Mouse (Mus musculus) neural tube, embryonic 15.5 days (tissue): ENCODE measurements at regions not wholly inside any gene's neighbourhood (a gene's known extent, or its start where the extent isn't known, plus 50 kb on each side); places are given as distances from the start of the nearest gene placed in this dataset.

Experiments used
- ATAC-seq: fragments of 200-750 bp; cut with Nextera tagmentation; 2 replicates; pipeline ENCODE4 v1.8.0; 2017; ENCODE audit warnings: mild to moderate bottlenecking, moderate TSS enrichment, moderate library complexity; ENCODE audit not compliant: low FRiP score
- H3K27ac ChIP-seq: fragments of 300-500 bp; sonication (generic); replicated peaks from 2 replicates; pipeline ENCODE4 v1.5.1; 2015; ENCODE audit warnings: mild to moderate bottlenecking, inconsistent platforms
- H3K27me3 ChIP-seq: fragments of 300-500 bp; sonication (generic); replicated peaks from 2 replicates; pipeline ENCODE4 v1.6.1; 2015; ENCODE audit warnings: inconsistent platforms
- H3K36me3 ChIP-seq: fragments of 300-500 bp; sonication (generic); 2 replicates; pipeline ENCODE4 v1.6.1; 2015; ENCODE audit warnings: inconsistent platforms
- H3K4me1 ChIP-seq: fragments of 300-500 bp; sonication (generic); 2 replicates; pipeline ENCODE4 v1.6.1; 2015; ENCODE audit warnings: inconsistent platforms
- H3K4me2 ChIP-seq: fragments of 300-500 bp; sonication (generic); 2 replicates; pipeline ENCODE4 v1.6.1; 2015; ENCODE audit warnings: inconsistent platforms, mild to moderate bottlenecking, moderate library complexity
- H3K4me3 ChIP-seq: fragments of 300-500 bp; sonication (generic); replicated peaks from 2 replicates; pipeline ENCODE4 v1.5.1; 2015; ENCODE audit warnings: mild to moderate bottlenecking, inconsistent platforms
- H3K9ac ChIP-seq: fragments of 300-500 bp; sonication (generic); replicated peaks from 2 replicates; pipeline ENCODE4 v1.6.1; 2015; ENCODE audit warnings: mild to moderate bottlenecking, inconsistent platforms
- H3K9me3 ChIP-seq: fragments of 300-500 bp; sonication (generic); replicated peaks from 2 replicates; pipeline ENCODE4 v1.6.1; 2016; ENCODE audit warnings: inconsistent platforms
- WGBS: fragments of 180-500 bp; shearing (Covaris S2); methylation state at CpG from one replicate; pipeline ENCODE4 v1.1.7; 2015; ENCODE audit warnings: mixed read lengths; 5-methylcytosine and 5-hydroxymethylcytosine counted together

- Histone ChIP-seq H3K9ac (no peak overlapping the region), H3K4me2 (no peak overlapping the region), H3K36me3 (no peaks in the 10 kb centered on the region), H3K27me3 (no peaks in the 10 kb centered on the region), H3K4me1 (no peaks in the 10 kb centered on the region), H3K4me3 (no peak overlapping the region), H3K9me3 (no peaks in the 10 kb centered on the region), H3K27ac (no peak overlapping the region)
- 90% methylated on average over 2 of the region's 2 CpGs for WGBS
- ATAC-seq = no peak
Measured at GRCm38 (mm10) chr15:61753802-61754201, 831.0 kb upstream of the A1bg start.

DNA sequence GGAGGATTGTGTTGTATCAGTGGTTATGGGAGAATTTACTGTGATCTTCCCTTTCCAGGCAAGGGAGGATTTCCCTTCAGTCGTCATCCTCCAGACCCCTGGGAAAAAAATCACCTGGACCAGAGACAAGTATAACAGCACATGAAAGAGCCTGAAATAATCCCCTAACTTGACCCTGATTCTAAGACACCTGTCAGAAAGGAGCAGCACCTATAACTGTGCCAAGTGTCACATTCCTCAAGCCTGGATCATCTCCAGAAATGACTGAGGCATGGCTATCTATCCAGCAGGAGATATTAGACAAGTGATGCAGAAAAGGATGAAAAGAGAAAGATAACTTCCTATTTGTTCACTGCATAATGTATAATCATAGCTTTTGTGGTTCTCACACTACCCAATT, 800.9 kb upstream of the A1bg start:
- Histone ChIP-seq H3K27ac (no peak overlapping the region), H3K36me3 (no peaks in the 10 kb centered on the region), H3K9ac (no peak overlapping the region), H3K4me3 (no peak overlapping the region), H3K4me1 (no peaks in the 10 kb centered on the region), H3K4me2 (no peak overlapping the region), H3K27me3 (no peaks in the 10 kb centered on the region), H3K9me3 (no peaks in the 10 kb centered on the region)
- 65% methylated on average over 1 of the region's 1 CpGs for WGBS
- ATAC-seq = no peak

DNA sequence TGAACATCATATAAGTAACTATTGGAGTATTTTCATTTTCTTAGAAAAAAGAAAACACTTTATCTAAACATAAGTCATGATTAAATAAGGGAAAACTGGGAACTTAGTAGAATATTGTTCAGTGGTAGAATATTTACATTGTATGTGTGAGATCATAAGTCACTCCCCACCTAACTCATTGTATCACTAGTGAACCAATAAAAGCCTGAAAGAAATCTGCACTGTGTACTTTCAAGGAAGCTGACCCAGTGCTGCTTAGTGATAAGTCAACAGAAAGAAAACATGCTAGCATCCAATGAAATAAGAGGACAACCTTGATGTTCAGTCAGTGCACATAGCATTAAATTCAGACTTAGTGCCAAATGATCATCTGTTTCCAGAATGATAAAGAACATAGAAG, 795.7 kb upstream of the A1bg start:
- H3K4me3 ChIP-seq = no peak overlapping the region
- no peaks in the 10 kb centered on the region for H3K9me3 ChIP-seq
- ATAC-seq = no peak
- H3K4me2 ChIP-seq = no peak overlapping the region
- H3K36me3 ChIP-seq = no peaks in the 10 kb centered on the region
- no peaks in the 10 kb centered on the region for H3K27me3 ChIP-seq
- no peak overlapping the region for H3K27ac ChIP-seq
- H3K9ac ChIP-seq = no peak overlapping the region
- no peaks in the 10 kb centered on the region for H3K4me1 ChIP-seq

GRCm38 (mm10) chr15:61717216-61717615, 794.4 kb upstream of the A1bg start:
- no peaks in the 10 kb centered on the region for H3K9me3 ChIP-seq
- no peak overlapping the region for H3K4me2 ChIP-seq
- 93% methylated on average over 1 of the region's 1 CpGs for WGBS
- H3K4me1 ChIP-seq = no peaks in the 10 kb centered on the region
- ATAC-seq = no peak
- no peaks in the 10 kb centered on the region for H3K27me3 ChIP-seq
- no peaks in the 10 kb centered on the region for H3K36me3 ChIP-seq
- no peak overlapping the region for H3K4me3 ChIP-seq
- no peak overlapping the region for H3K9ac ChIP-seq
- no peak overlapping the region for H3K27ac ChIP-seq

DNA sequence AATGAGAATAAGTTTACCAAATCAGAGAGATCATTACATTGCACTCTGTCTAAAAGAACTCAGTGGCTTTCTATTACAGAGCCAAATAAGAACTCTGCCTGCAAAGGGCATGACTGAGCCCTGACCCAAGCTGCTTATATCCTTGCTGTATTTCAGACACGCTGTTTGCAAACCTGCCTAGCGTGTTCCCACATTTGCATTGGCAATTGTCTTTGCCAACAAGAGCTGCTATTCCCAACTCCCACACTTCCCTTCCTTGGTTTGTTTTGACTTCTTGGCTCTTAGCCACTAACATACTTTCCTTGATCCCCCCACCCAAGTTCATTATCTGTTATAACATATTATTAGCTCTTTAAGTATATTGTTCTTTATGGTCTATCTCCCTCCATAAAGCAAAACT, 791.1 kb upstream of the A1bg start:
- ATAC-seq = no peak
- 66% methylated on average over 2 of the region's 2 CpGs for WGBS
- no peaks in the 10 kb centered on the region for H3K27me3 ChIP-seq

GRCm38 (mm10) chr15:61708928-61709327, 786.1 kb upstream of the A1bg start:
- Histone ChIP-seq H3K36me3 (no peaks in the 10 kb centered on the region), H3K4me3 (no peak overlapping the region), H3K9ac (no peak overlapping the region), H3K27ac (no peak overlapping the region), H3K4me1 (no peaks in the 10 kb centered on the region), H3K9me3 (no peaks in the 10 kb centered on the region), H3K4me2 (no peak overlapping the region), H3K27me3 (no peaks in the 10 kb centered on the region)
- ATAC-seq = no peak
- 70% methylated on average over 4 of the region's 4 CpGs for WGBS

More for the DNA sequence above, 791.1 kb upstream of the A1bg start:
- no peak overlapping the region for H3K4me3 ChIP-seq
- H3K27ac ChIP-seq = no peak overlapping the region
- H3K4me2 ChIP-seq = no peak overlapping the region
- H3K36me3 ChIP-seq = no peaks in the 10 kb centered on the region
- no peak overlapping the region for H3K9ac ChIP-seq
- no peaks in the 10 kb centered on the region for H3K4me1 ChIP-seq
- H3K9me3 ChIP-seq = no peaks in the 10 kb centered on the region

DNA sequence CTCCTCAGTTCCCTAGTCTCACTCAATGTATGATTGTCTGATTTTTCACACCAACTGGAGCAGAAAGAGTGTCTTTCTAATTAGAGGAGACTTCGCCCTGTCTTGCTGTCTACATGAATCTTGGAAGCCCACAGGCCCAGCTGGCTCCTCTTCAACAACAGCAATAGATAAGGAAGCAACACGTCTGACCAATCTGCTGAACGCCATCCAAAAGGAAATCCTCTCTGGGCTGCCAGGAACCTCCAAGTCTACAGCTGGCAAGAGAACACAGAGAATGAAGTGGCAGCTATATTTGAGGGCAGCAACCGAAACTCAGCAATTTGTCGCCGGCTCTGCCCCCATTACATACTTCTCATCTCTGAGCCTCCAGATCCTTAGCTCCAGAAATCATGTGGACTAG, 785.1 kb upstream of the A1bg start:
- ATAC-seq = no peak
- H3K4me3 ChIP-seq = no peak overlapping the region
- no peaks in the 10 kb centered on the region for H3K27me3 ChIP-seq
- H3K9me3 ChIP-seq = no peaks in the 10 kb centered on the region
- no peak overlapping the region for H3K9ac ChIP-seq
- H3K4me2 ChIP-seq = no peak overlapping the region
- no peak overlapping the region for H3K27ac ChIP-seq
- 80% methylated on average over 6 of the region's 6 CpGs for WGBS
- H3K4me1 ChIP-seq = no peaks in the 10 kb centered on the region
- no peaks in the 10 kb centered on the region for H3K36me3 ChIP-seq

DNA sequence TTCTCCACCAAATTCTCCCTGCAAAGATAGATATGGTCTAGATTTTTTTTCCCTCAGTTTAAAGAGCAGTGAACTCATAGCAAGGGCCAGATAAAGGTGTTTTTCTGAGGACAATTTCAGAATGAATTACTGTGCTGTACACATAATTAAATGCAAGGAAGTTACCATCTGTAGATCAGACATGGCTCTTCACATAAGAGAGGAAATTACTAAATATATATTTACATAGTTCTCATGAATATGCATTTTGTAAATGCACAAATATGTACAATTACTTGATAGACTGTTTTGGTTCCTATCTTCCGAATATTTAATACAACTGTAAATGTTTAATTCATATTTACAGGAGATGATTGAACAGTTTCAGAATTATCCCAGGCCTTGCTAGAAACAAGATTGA, 769.9 kb upstream of the A1bg start:
- Histone ChIP-seq H3K4me1 (peaks cover 16% of the 10 kb centered on the region), H3K36me3 (no peaks in the 10 kb centered on the region), H3K27ac (no peak overlapping the region), H3K27me3 (no peaks in the 10 kb centered on the region), H3K9me3 (no peaks in the 10 kb centered on the region), H3K4me2 (no peak overlapping the region), H3K9ac (no peak overlapping the region), H3K4me3 (no peak overlapping the region)
- 91% methylated on average over 1 of the region's 1 CpGs for WGBS
- ATAC-seq = no peak

DNA sequence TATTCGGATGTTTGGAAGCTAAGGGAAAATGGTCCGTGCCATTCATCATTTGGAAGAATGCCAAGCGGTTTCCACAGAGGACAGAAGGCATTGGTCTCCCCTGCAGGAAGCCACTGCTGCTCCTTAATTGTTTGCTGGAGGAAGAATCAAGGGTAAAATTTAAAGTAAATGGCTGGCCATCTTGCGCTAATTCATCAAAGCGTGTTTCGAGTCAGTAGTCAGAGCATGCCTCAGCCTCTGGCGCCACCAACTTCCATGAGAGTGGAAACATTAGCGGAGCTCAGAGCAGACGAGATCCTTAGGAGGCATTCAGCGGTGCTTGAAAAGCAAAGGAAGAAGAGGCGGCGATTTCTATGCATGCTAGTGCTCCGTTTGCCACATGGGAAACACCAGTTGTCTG, 767.6 kb upstream of the A1bg start:
- H3K4me2 ChIP-seq = peak overlapping the region; percentile 44

GRCm38 (mm10) chr15:61689776-61690397, 767.1 kb upstream of the A1bg start:
- H3K36me3 ChIP-seq = no peaks in the 10 kb centered on the region
- peak overlapping the region; percentile 54 for H3K27ac ChIP-seq
- ATAC-seq = peak; percentile 75
- H3K9me3 ChIP-seq = no peaks in the 10 kb centered on the region
- WGBS = 34% methylated on average over 12 of the region's 12 CpGs
- H3K4me2 ChIP-seq = peak overlapping the region; percentile 44
- H3K9ac ChIP-seq = no peak overlapping the region
- peaks cover 16% of the 10 kb centered on the region for H3K4me1 ChIP-seq
- H3K4me3 ChIP-seq = peak overlapping the region; percentile 15; the same call in 1 of the 2 replicates
- H3K27me3 ChIP-seq = no peaks in the 10 kb centered on the region

More for the DNA sequence above, 767.6 kb upstream of the A1bg start:
- Histone ChIP-seq H3K4me1 (peaks cover 16% of the 10 kb centered on the region), H3K9me3 (no peaks in the 10 kb centered on the region), H3K27ac (peak overlapping the region; percentile 54), H3K27me3 (no peaks in the 10 kb centered on the region), H3K4me3 (peak overlapping the region; percentile 15), H3K36me3 (no peaks in the 10 kb centered on the region), H3K9ac (no peak overlapping the region)
- 37% methylated on average over 13 of the region's 13 CpGs for WGBS
- ATAC-seq = peak; percentile 88

DNA sequence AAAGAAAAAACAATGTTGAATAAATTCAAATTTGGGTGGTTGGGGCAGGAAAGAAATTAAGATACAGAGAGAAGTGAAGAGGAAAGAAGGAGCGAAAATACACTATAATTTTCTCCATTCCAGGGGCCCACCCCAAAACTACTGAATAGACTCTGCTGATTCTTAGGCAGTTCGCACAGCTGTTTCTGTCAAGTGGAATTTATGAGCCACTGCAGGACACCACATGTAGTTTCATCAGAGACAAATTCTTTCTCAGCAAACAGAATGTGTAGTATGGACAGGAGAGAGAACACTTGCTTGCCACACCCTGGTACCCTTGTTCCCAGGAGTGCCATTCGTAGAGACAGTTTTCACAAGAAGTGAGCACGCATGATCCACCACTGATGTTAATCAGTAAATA, 760.2 kb upstream of the A1bg start:
- no peaks in the 10 kb centered on the region for H3K9me3 ChIP-seq
- no peak overlapping the region for H3K9ac ChIP-seq
- no peak for ATAC-seq
- 72% methylated on average over 4 of the region's 4 CpGs for WGBS
- no peak overlapping the region for H3K4me3 ChIP-seq
- H3K4me1 ChIP-seq = no peaks in the 10 kb centered on the region
- no peak overlapping the region for H3K27ac ChIP-seq
- H3K36me3 ChIP-seq = no peaks in the 10 kb centered on the region
- no peaks in the 10 kb centered on the region for H3K27me3 ChIP-seq
- no peak overlapping the region for H3K4me2 ChIP-seq

- no peak for ATAC-seq
- Histone ChIP-seq H3K9ac (no peak overlapping the region), H3K27ac (no peak overlapping the region), H3K4me1 (no peaks in the 10 kb centered on the region), H3K27me3 (no peaks in the 10 kb centered on the region), H3K36me3 (no peaks in the 10 kb centered on the region), H3K4me2 (no peak overlapping the region), H3K9me3 (no peaks in the 10 kb centered on the region), H3K4me3 (no peak overlapping the region)
- 90% methylated on average over 5 of the region's 5 CpGs for WGBS
Measured at GRCm38 (mm10) chr15:61670556-61670955, 747.7 kb upstream of the A1bg start.

DNA sequence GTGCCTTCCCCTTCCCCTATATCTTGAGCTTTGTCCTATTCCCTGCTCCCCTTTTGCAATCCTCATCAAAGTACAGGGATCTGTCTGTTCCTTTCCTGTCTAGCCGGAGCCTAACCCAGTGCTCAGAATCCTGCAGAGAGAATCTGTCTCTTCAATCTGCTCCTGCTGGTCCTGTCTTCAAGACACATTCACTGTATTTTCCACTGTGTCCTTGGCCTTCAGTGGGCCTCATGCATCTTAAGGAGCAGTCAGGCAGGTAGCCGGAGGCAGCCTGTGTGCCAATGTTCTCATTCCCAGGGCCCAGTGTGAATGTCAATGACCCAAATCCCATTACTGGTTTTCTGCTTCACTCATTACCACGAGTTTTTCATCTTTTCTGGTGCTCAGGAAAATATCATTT, 737.8 kb upstream of the A1bg start:
- ATAC-seq = no peak
- Histone ChIP-seq H3K27ac (no peak overlapping the region), H3K9ac (no peak overlapping the region), H3K9me3 (no peaks in the 10 kb centered on the region), H3K36me3 (no peaks in the 10 kb centered on the region), H3K27me3 (no peaks in the 10 kb centered on the region), H3K4me1 (no peaks in the 10 kb centered on the region), H3K4me3 (no peak overlapping the region), H3K4me2 (no peak overlapping the region)
- 61% methylated on average over 3 of the region's 3 CpGs for WGBS
